Mouse (Mus musculus): Measurements from ENCODE around the gene Ugt1a6a. TPM values are rescaled to one million over a fixed set of nuclear protein-coding genes. Genes with fewer than 3 reads are reported as not detected.

Ugt1a6a gene
- polyA plus RNA-seq, 1 experiment from 2014 or later, result 1.1 TPM

GRCm38 (mm10) chr1:88258881-88259642 is 124.5 kb downstream of the Ugt1a6a start:
- H3K9ac ChIP-seq, result no peak overlapping the region
- peaks cover 49% of the 10 kb centered on the region for H3K36me3 ChIP-seq
- no peak overlapping the region for H3K27ac ChIP-seq
- ATAC-seq (ENCODE audit: insufficient number of reproducible peaks, insufficient read depth, low FRiP score, low TSS enrichment), result no peak
- no peaks in the 10 kb centered on the region for H3K4me1 ChIP-seq
- 79% methylated on average over 8 of the region's 8 CpGs for WGBS
- H3K4me2 ChIP-seq (replicated peaks), result no peak overlapping the region
- no peaks in the 10 kb centered on the region for H3K27me3 ChIP-seq
- peaks cover 54% of the 10 kb centered on the region for H3K9me3 ChIP-seq
- H3K4me3 ChIP-seq, result no peak overlapping the region

GRCm38 (mm10) chr1:88259643-88260024 is 125.0 kb downstream of the Ugt1a6a start:
- Histone ChIP-seq H3K4me2 (replicated peaks) (no peak overlapping the region), H3K27me3 (no peaks in the 10 kb centered on the region), H3K9me3 (peaks cover 51% of the 10 kb centered on the region), H3K27ac (no peak overlapping the region), H3K36me3 (peaks cover 55% of the 10 kb centered on the region), H3K4me1 (no peaks in the 10 kb centered on the region), H3K4me3 (no peak overlapping the region), H3K9ac (no peak overlapping the region)
- 0 out of 2 replicates have a peak, but pooled peaks have one; percentile 0 for ATAC-seq (ENCODE audit: insufficient number of reproducible peaks, insufficient read depth, low FRiP score, low TSS enrichment)
- 75% methylated on average over 4 of the region's 4 CpGs for WGBS

GRCm38 (mm10) chr1:88260114-88260513 is 125.5 kb downstream of the Ugt1a6a start:
- Histone ChIP-seq H3K9me3 (peaks cover 51% of the 10 kb centered on the region), H3K27me3 (no peaks in the 10 kb centered on the region), H3K9ac (no peak overlapping the region), H3K36me3 (peaks cover 59% of the 10 kb centered on the region), H3K4me3 (no peak overlapping the region), H3K4me2 (replicated peaks) (no peak overlapping the region), H3K27ac (no peak overlapping the region), H3K4me1 (no peaks in the 10 kb centered on the region)
- 81% methylated on average over 6 of the region's 6 CpGs for WGBS
- 0 out of 2 replicates have a peak, but pooled peaks have one; percentile 8 for ATAC-seq (ENCODE audit: insufficient number of reproducible peaks, insufficient read depth, low FRiP score, low TSS enrichment)

- H3K27me3 ChIP-seq, result no peaks in the 10 kb centered on the region
- H3K4me1 ChIP-seq, result no peaks in the 10 kb centered on the region
- H3K9me3 ChIP-seq, result peaks cover 50% of the 10 kb centered on the region
- no peak for ATAC-seq (ENCODE audit: insufficient number of reproducible peaks, insufficient read depth, low FRiP score, low TSS enrichment)
- H3K9ac ChIP-seq, result no peak overlapping the region
- 85% methylated on average over 10 of the region's 10 CpGs for WGBS
- peaks cover 66% of the 10 kb centered on the region for H3K36me3 ChIP-seq
- H3K27ac ChIP-seq, result no peak overlapping the region
- H3K4me3 ChIP-seq, result no peak overlapping the region
- H3K4me2 ChIP-seq (replicated peaks), result no peak overlapping the region
Measured at GRCm38 (mm10) chr1:88260604-88261377, 126.2 kb downstream of the Ugt1a6a start.

GRCm38 (mm10) chr1:88261706-88262105 is 127.1 kb downstream of the Ugt1a6a start:
- Histone ChIP-seq H3K9ac (no peak overlapping the region), H3K4me1 (no peaks in the 10 kb centered on the region), H3K4me3 (no peak overlapping the region), H3K36me3 (peaks cover 75% of the 10 kb centered on the region), H3K4me2 (replicated peaks) (no peak overlapping the region), H3K27ac (no peak overlapping the region), H3K27me3 (no peaks in the 10 kb centered on the region), H3K9me3 (peaks cover 42% of the 10 kb centered on the region)
- no peak for ATAC-seq (ENCODE audit: insufficient number of reproducible peaks, insufficient read depth, low FRiP score, low TSS enrichment)
- WGBS, result 88% methylated on average over 7 of the region's 7 CpGs

GRCm38 (mm10) chr1:88262255-88262654 is 127.6 kb downstream of the Ugt1a6a start:
- peaks cover 37% of the 10 kb centered on the region for H3K9me3 ChIP-seq

GRCm38 (mm10) chr1:88262961-88263360 is 128.4 kb downstream of the Ugt1a6a start:
- Histone ChIP-seq H3K4me3 (no peak overlapping the region), H3K36me3 (peaks cover 88% of the 10 kb centered on the region), H3K4me1 (no peaks in the 10 kb centered on the region), H3K9ac (no peak overlapping the region), H3K4me2 (replicated peaks) (no peak overlapping the region), H3K9me3 (peaks cover 29% of the 10 kb centered on the region), H3K27ac (no peak overlapping the region), H3K27me3 (no peaks in the 10 kb centered on the region)
- 75% methylated on average over 6 of the region's 6 CpGs for WGBS
- no peak for ATAC-seq (ENCODE audit: insufficient number of reproducible peaks, insufficient read depth, low FRiP score, low TSS enrichment)

More at GRCm38 (mm10) chr1:88262255-88262654, 127.6 kb downstream of the Ugt1a6a start:
- no peaks in the 10 kb centered on the region for H3K27me3 ChIP-seq
- ATAC-seq (ENCODE audit: insufficient number of reproducible peaks, insufficient read depth, low FRiP score, low TSS enrichment), result no peak
- no peak overlapping the region for H3K4me3 ChIP-seq
- WGBS, result 83% methylated on average over 4 of the region's 4 CpGs
- no peaks in the 10 kb centered on the region for H3K4me1 ChIP-seq
- H3K9ac ChIP-seq, result no peak overlapping the region
- H3K36me3 ChIP-seq, result peaks cover 81% of the 10 kb centered on the region
- H3K27ac ChIP-seq, result no peak overlapping the region
- H3K4me2 ChIP-seq (replicated peaks), result no peak overlapping the region

GRCm38 (mm10) chr1:88263778-88264177 is 129.2 kb downstream of the Ugt1a6a start:
- ATAC-seq (ENCODE audit: insufficient number of reproducible peaks, insufficient read depth, low FRiP score, low TSS enrichment), result no peak
- Histone ChIP-seq H3K36me3 (peaks cover 96% of the 10 kb centered on the region), H3K27me3 (no peaks in the 10 kb centered on the region), H3K27ac (no peak overlapping the region), H3K4me2 (replicated peaks) (no peak overlapping the region), H3K4me1 (no peaks in the 10 kb centered on the region), H3K4me3 (no peak overlapping the region), H3K9me3 (peaks cover 24% of the 10 kb centered on the region; the same call in 1 of the 2 replicates), H3K9ac (no peak overlapping the region)
- WGBS, result 89% methylated on average over 5 of the region's 5 CpGs

GRCm38 (mm10) chr1:88264237-88264868 is 129.7 kb downstream of the Ugt1a6a start:
- H3K27ac ChIP-seq, result no peak overlapping the region
- H3K9ac ChIP-seq, result no peak overlapping the region
- no peak for ATAC-seq (ENCODE audit: insufficient number of reproducible peaks, insufficient read depth, low FRiP score, low TSS enrichment)
- H3K4me3 ChIP-seq, result no peak overlapping the region
- H3K27me3 ChIP-seq, result no peaks in the 10 kb centered on the region
- H3K9me3 ChIP-seq, result peaks cover 24% of the 10 kb centered on the region; the same call in 1 of the 2 replicates
- WGBS, result 88% methylated on average over 7 of the region's 7 CpGs
- H3K4me2 ChIP-seq (replicated peaks), result no peak overlapping the region
- no peaks in the 10 kb centered on the region for H3K4me1 ChIP-seq
- peaks cover 100% of the 10 kb centered on the region for H3K36me3 ChIP-seq

GRCm38 (mm10) chr1:88264869-88265240 is 130.2 kb downstream of the Ugt1a6a start:
- H3K27ac ChIP-seq, result no peak overlapping the region
- no peak overlapping the region for H3K9ac ChIP-seq
- peaks cover 100% of the 10 kb centered on the region for H3K36me3 ChIP-seq
- H3K4me3 ChIP-seq, result no peak overlapping the region
- H3K4me1 ChIP-seq, result no peaks in the 10 kb centered on the region
- H3K4me2 ChIP-seq (replicated peaks), result no peak overlapping the region
- no peaks in the 10 kb centered on the region for H3K27me3 ChIP-seq
- no peak for ATAC-seq (ENCODE audit: insufficient number of reproducible peaks, insufficient read depth, low FRiP score, low TSS enrichment)
- WGBS, result 80% methylated on average over 4 of the region's 4 CpGs
- peaks cover 22% of the 10 kb centered on the region; the same call in 1 of the 2 replicates for H3K9me3 ChIP-seq

GRCm38 (mm10) chr1:88266123-88266522 is 131.5 kb downstream of the Ugt1a6a start:
- no peak for ATAC-seq (ENCODE audit: insufficient number of reproducible peaks, insufficient read depth, low FRiP score, low TSS enrichment)

More at GRCm38 (mm10) chr1:88266123-88266522, 131.5 kb downstream of the Ugt1a6a start:
- H3K4me3 ChIP-seq, result no peak overlapping the region
- no peak overlapping the region for H3K4me2 ChIP-seq (replicated peaks)
- no peak overlapping the region for H3K27ac ChIP-seq
- H3K9ac ChIP-seq, result no peak overlapping the region
- H3K27me3 ChIP-seq, result no peaks in the 10 kb centered on the region
- no peaks in the 10 kb centered on the region for H3K4me1 ChIP-seq
- peaks cover 90% of the 10 kb centered on the region for H3K36me3 ChIP-seq
- 0 out of 2 replicates have a peak, but pooled peaks cover 16% of the 10 kb centered on the region for H3K9me3 ChIP-seq
- 88% methylated on average over 13 of the region's 13 CpGs for WGBS

All from embryonic facial prominence, embryonic 12.5 days (tissue).